Mouse (Mus musculus) ES-E14 (cell line): Measurements from ENCODE around the gene Ttyh2. TPM values are rescaled to one million over a fixed set of nuclear protein-coding genes. Genes with fewer than 3 reads are reported as not detected.
A peak's percentile ranks its signal among the peaks of the same experiment; 100 is the strongest.

Experiments
- DNase-seq: peaks from one replicate; pipeline ENCODE4 v3.0.0-alpha.2; 2013; ENCODE audit warnings: low read depth, low spot score
- H3K27ac ChIP-seq: 2 replicates; pipeline ENCODE4 v1.5.1; 2012; ENCODE audit warnings: low read depth, mild to moderate bottlenecking, low read length, moderate library complexity, mixed read lengths; ENCODE audit not compliant: poor library complexity, insufficient read depth, severe bottlenecking
- H3K36me3 ChIP-seq: 2 replicates; pipeline ENCODE4 v1.6.1; 2012; ENCODE audit warnings: mild to moderate bottlenecking, low read length, moderate library complexity, mixed read lengths; ENCODE audit not compliant: control insufficient read depth, poor library complexity, insufficient read depth, severe bottlenecking
- H3K4me1 ChIP-seq, 2 experiments: fragments of 150-350 bp in 1 of 2; sonication (generic) in 1 of 2; 2 replicates each; pipeline ENCODE4 v1.6.1; 2012; ENCODE audit warnings: low read length in 2 of 2, mild to moderate bottlenecking in 1 of 2, mixed read lengths in 1 of 2; ENCODE audit not compliant: control insufficient read depth in 2 of 2, insufficient read depth in 2 of 2, poor library complexity in 1 of 2
- H3K4me3 ChIP-seq, 2 experiments: fragments of 150-350 bp in 1 of 2; sonication (generic) in 1 of 2; 2 replicates each; pipeline ENCODE4 v1.5.1; 2012; ENCODE audit warnings: low read length in 2 of 2, low read depth in 1 of 2, mild to moderate bottlenecking in 1 of 2, mixed read lengths in 1 of 2; ENCODE audit not compliant: insufficient read depth in 1 of 2, poor library complexity in 1 of 2, severe bottlenecking in 1 of 2
- H3K9ac ChIP-seq: 2 replicates; pipeline ENCODE4 v1.6.1; 2012; ENCODE audit warnings: low read depth, mild to moderate bottlenecking, low read length, mixed read lengths; ENCODE audit not compliant: poor library complexity, insufficient read depth, severe bottlenecking
- H3K9me3 ChIP-seq: fragments of 150-350 bp; sonication (generic); 2 replicates; pipeline ENCODE4 v1.6.1; 2012; ENCODE audit warnings: low read depth, mild to moderate bottlenecking, low read length; ENCODE audit not compliant: control insufficient read depth, insufficient read depth
- CHD2 ChIP-seq: IDR thresholded peaks from 2 replicates; pipeline ENCODE4 v1.6.1; 2014; ENCODE audit warnings: mild to moderate bottlenecking, low read depth, low read length, inconsistent platforms
- HCFC1 ChIP-seq: IDR thresholded peaks from 2 replicates; pipeline ENCODE4 v1.6.1; 2012; ENCODE audit warnings: low read length, inconsistent platforms, borderline replicate concordance; ENCODE audit not compliant: insufficient read depth
- MAFK ChIP-seq: IDR thresholded peaks from 2 replicates; pipeline ENCODE4 v1.6.1; 2014; ENCODE audit warnings: mild to moderate bottlenecking, low read depth, low read length, inconsistent platforms; ENCODE audit not compliant: insufficient read depth
- ZC3H11A ChIP-seq: IDR thresholded peaks from 2 replicates; pipeline ENCODE4 v1.6.1; 2012; ENCODE audit warnings: low read depth, mild to moderate bottlenecking, inconsistent platforms, low read length, borderline replicate concordance
- ZNF384 ChIP-seq: IDR thresholded peaks from 2 replicates; pipeline ENCODE4 v1.6.1; 2012; ENCODE audit warnings: low read depth, low read length, inconsistent platforms
- in situ Hi-C, 2 experiments: fragments of 600-800 bp; cut with MboI; formaldehyde crosslinking; loops; one replicate each; pipeline ENCODE4 v1.15.1; 2025; ENCODE audit warnings: low sequenced_read_pairs in 2 of 2, inconsistent platforms in 1 of 2; ENCODE audit not compliant: unreplicated experiment in 2 of 2
- total RNA-seq: library from RNA; depleted of rRNA; stranded (reverse); fragments of 300-350 nt; gene quantifications from 2 replicates; pipeline ENCODE4 v1.2.3, GENCODE M21; 2012; rRNA removed

Gene Ttyh2
- total RNA-seq, 1 experiment: 16.7 TPM

- H3K4me3 ChIP-seq: no peak overlapping the region
- TF ChIP-seq MAFK (no peak), ZNF384 (no peak), ZC3H11A (peak; percentile 78), HCFC1 (no peak)
- no peak overlapping the region for H3K9ac ChIP-seq
- peak; percentile 89 for DNase-seq
- H3K36me3 ChIP-seq: no peaks in the 10 kb centered on the region
- H3K9me3 ChIP-seq: no peaks in the 10 kb centered on the region
- H3K4me1 ChIP-seq: no peaks in the 10 kb centered on the region; a peak in 1 of 4 replicates
- no peak overlapping the region for H3K27ac ChIP-seq
- in situ Hi-C loops: loop anchor here in 1 of 2 experiments (25.0 kb wide), 1 partner anchor 167 kb away; no protein-coding TSS in a partner anchor
These were observed 69.9 kb downstream of the Ttyh2 start for GRCm38 (mm10) chr11:114745134-114745533.

- Histone ChIP-seq H3K4me3 (no peak overlapping the region), H3K27ac (no peak overlapping the region), H3K9ac (no peak overlapping the region), H3K9me3 (no peaks in the 10 kb centered on the region), H3K4me1 (peaks cover 2 to 3% of the 10 kb centered on the region in 2 experiments; a peak in 2 of 4 replicates), H3K36me3 (no peaks in the 10 kb centered on the region)
- no peak for DNase-seq
- TF ChIP-seq ZNF384 (no peak), CHD2 (no peak)
- in situ Hi-C loops: loop anchor here in 1 of 2 experiments (25.0 kb wide), 1 partner anchor 165 kb away; no protein-coding TSS in a partner anchor
These were observed 72.4 kb downstream of the Ttyh2 start for GRCm38 (mm10) chr11:114747564-114748138.

DNA sequence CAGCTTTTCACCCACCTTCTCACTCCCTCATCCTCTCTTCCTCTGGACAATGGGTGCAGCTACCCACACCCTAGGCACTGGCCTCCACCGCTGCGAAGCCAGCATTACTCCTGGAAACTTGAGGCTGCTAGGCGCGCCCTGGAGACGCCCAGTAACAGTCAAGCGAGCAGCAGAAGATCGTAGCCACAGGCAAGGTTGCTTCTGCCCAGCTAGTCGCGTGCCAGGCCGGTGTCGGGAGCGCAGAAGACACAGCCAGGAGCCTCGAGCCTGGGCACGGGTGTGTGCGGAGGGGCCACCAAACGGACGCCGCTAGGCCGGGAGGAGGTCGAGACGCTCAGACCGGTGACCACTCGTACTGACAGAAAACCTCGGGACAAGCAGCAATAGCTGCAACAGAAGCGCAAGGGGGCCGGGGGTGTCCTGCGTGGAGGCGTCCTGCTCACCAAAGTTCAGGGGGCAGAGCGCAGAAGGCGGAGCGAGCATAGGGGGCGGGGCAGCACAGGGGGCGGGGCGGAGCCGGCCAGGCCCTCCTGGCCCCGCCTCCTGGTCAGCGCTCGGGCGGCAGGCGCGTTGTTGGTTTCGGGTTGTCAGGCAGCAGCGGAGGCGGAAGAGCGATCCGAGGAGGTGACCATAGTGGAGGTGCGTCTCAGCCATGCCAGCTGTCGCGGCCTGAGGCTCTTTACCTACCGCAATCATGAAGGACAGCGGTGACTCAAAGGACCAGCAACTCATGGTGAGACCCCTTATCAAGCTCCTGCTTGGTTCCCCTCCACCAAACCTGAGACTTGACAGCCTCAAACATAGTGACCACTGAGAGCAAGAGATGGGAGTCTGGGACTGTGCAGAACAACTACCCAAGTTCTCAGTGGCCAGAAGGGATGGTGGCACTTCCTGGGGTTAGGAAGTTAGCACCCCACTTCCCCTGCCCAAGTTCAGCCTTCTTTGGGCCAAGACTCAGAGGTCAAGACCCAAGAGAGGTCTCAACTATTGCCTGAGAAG lies 89.9 kb downstream of the Ttyh2 start, which contains the start of gene Kif19a:
Kif19a (plus strand) TSS at position 569 of the 999 bp plus-strand sequence.
- in situ Hi-C loops: no loop called here
- H3K4me1 ChIP-seq: peaks cover 0 to 6% of the 10 kb centered on the region in 2 experiments; a peak in 2 of 4 replicates
- DNase-seq: no peak
- no peak for TF ChIP-seq ZNF384
- TF ChIP-seq HCFC1: no peak
- TF ChIP-seq CHD2: no peak
- no peak for TF ChIP-seq MAFK
- no peak for TF ChIP-seq ZC3H11A
- H3K9ac ChIP-seq: no peak within 1 kb of the TSS
- no peaks in the 10 kb centered on the region for H3K36me3 ChIP-seq
- H3K4me3 ChIP-seq: peak within 1 kb of the TSS; percentile 60 to 67
- H3K27ac ChIP-seq: no peak within 1 kb of the TSS
- H3K9me3 ChIP-seq: no peaks in the 10 kb centered on the region

DNA sequence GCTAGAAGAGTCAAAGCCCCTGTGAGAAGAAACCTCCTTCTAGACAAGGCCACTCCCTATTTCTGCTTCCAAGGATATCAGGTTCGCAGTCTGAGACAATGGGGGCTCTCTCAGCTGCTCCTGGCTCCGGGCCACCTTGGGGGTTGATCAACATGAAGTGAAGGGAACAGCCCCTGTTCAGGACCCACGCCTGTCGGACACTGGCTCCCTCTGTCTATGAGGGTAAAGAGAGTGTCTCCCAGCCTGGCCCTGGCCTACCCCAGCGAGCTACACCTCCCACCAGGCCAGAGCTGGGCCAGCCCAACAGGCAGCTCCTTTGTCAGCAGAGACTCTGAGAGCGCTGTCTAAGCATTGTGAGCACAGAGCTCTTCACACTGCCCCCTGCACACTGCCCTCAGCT lies 94.7 kb downstream of the Ttyh2 start:
- H3K9ac ChIP-seq: no peak overlapping the region

More for the DNA sequence above, 94.7 kb downstream of the Ttyh2 start:
- in situ Hi-C loops: no loop called here
- no peak for TF ChIP-seq ZC3H11A
- DNase-seq: no peak
- Histone ChIP-seq H3K9me3 (no peaks in the 10 kb centered on the region), H3K4me1 (peaks cover 0 to 6% of the 10 kb centered on the region in 2 experiments; a peak in 2 of 4 replicates), H3K4me3 (no peak overlapping the region), H3K27ac (no peak overlapping the region), H3K36me3 (no peaks in the 10 kb centered on the region)

Other genes with a start within 250 kb of the Ttyh2 start
- gene Rpl38, start 6.9 kb upstream of the Ttyh2 start, total RNA-seq: 2,560 and 3,102 TPM in 2 replicates
- 0.71 and 2.6 TPM in 2 replicates for gene Dnaic2, start 52.0 kb downstream of the Ttyh2 start, total RNA-seq
- 0.90 and 1.1 TPM in 2 replicates for gene Kif19a, start 90.0 kb downstream of the Ttyh2 start, total RNA-seq
- gene Btbd17, start 120.5 kb downstream of the Ttyh2 start, total RNA-seq: 1.6 and 1.7 TPM in 2 replicates
- gene Gpr142, start 123.5 kb downstream of the Ttyh2 start, total RNA-seq: 0.27 TPM in 1 of 2 replicates, not detected in the other
- 35.9 and 36.5 TPM in 2 replicates for gene Gprc5c, start 175.7 kb downstream of the Ttyh2 start, total RNA-seq
- 0.22 and 0.58 TPM in 2 replicates for gene Cd300a, start 214.6 kb downstream of the Ttyh2 start, total RNA-seq